Mouse (Mus musculus) olfactory bulb, adult 2 months (tissue): ENCODE measurements around the gene Imp3. TPM values are rescaled to one million over a fixed set of nuclear protein-coding genes. Genes with fewer than 3 reads are reported as not detected.

Experiments
- H3K27ac ChIP-seq: fragments of 200-500 bp; 2 replicates; pipeline ENCODE4 v1.5.1; 2012; ENCODE audit warnings: low read depth, low read length; ENCODE audit not compliant: insufficient read depth
- H3K4me1 ChIP-seq: fragments of 200-500 bp; 2 replicates; pipeline ENCODE4 v1.6.1; 2012; ENCODE audit warnings: low read length; ENCODE audit not compliant: control insufficient read depth, insufficient read depth
- H3K4me3 ChIP-seq: fragments of 200-500 bp; 2 replicates; pipeline ENCODE4 v1.5.1; 2012; ENCODE audit warnings: mild to moderate bottlenecking, low read depth, low read length, moderate library complexity; ENCODE audit not compliant: insufficient read depth
- CTCF ChIP-seq: fragments of 200-500 bp; IDR thresholded peaks from 2 replicates; pipeline ENCODE4 v1.5.1; 2012; ENCODE audit warnings: low read depth, mild to moderate bottlenecking, low read length, moderate library complexity; ENCODE audit not compliant: insufficient read depth
- POLR2A ChIP-seq: fragments of 200-500 bp; IDR thresholded peaks from 2 replicates; pipeline ENCODE4 v1.6.1; 2012; ENCODE audit warnings: mild to moderate bottlenecking, low read depth, low read length, moderate library complexity; ENCODE audit not compliant: insufficient read depth
- WGBS: fragments of 180-500 bp; shearing (Covaris S2); methylation state at CpG from one replicate; pipeline ENCODE4 v1.1.7; 2018; 5-methylcytosine and 5-hydroxymethylcytosine counted together
- polyA plus RNA-seq: library from polyadenylated mRNA; stranded (reverse); fragments of >200 nt; gene quantifications from 2 replicates; pipeline ENCODE4 v1.2.4, GENCODE M21; 2012; ENCODE audit warnings: low replicate concordance; ENCODE audit not compliant: missing spikeins, insufficient read depth, insufficient read length

The Imp3 gene
- polyA plus RNA-seq, 1 experiment = not detected

DNA sequence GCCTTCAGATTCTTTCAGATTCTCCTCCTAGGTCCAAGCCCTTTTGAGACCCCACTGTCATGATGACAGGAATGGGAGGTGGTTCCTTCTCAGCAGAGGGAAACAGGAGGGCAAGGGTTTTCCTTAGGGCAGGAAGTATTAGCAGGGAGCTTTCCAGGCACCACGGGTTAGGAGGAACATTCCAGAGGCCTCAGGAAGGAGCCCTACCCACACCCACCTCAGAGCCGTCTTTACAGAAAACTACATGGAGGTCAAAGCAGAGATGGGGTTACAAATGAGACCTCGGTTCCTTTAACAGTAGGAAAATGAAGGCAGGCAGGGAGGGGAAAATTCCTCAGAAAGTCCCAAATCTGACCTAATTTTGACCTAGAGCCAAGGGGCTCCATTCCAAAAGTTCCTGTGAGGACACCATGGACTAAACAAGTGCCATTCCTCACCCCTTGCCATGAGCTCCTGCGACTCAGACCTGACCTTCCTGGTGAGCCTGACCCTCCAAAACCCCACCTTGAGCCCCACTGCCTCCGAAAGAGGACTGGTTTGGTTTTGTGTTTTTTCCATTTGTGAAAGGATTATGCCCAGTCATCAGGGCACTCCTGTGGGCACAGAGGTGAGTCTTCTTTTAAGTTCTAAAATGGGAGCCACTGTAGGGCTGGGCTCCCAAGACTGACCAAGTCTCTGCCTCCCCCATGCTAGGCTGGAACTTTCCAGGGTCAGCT lies 21.4 kb upstream of the Imp3 start:
- H3K27ac ChIP-seq = no peak overlapping the region
- 78% methylated on average over 5 of the region's 5 CpGs for WGBS

DNA sequence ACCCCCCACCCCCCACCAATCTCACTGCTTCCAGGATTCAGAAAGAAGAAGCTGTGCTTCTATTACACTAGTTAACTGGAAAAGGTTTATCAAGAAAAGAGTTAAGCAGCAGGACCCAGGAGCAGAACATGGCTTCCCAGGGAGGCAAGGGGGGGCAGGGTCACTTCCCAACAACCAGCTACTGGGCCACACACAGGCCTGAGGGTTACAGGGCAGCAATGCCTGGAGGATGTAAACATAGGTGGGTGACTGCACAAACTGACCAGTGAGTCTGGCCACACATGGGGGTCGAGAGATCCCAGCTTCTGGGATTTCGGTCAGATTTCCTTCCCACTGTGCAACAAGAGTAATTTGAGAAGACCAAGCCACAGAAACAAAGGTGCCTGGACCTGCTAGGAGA lies 20.1 kb upstream of the Imp3 start:
- Histone ChIP-seq H3K27ac (no peak overlapping the region), H3K4me3 (no peak overlapping the region), H3K4me1 (no peaks in the 10 kb centered on the region)
- 80% methylated on average over 2 of the region's 2 CpGs for WGBS
- TF ChIP-seq POLR2A (no peak), CTCF (no peak)

More for the DNA sequence above, 21.4 kb upstream of the Imp3 start:
- TF ChIP-seq CTCF (no peak), POLR2A (no peak)
- Histone ChIP-seq H3K4me1 (no peaks in the 10 kb centered on the region), H3K4me3 (no peak overlapping the region)

DNA sequence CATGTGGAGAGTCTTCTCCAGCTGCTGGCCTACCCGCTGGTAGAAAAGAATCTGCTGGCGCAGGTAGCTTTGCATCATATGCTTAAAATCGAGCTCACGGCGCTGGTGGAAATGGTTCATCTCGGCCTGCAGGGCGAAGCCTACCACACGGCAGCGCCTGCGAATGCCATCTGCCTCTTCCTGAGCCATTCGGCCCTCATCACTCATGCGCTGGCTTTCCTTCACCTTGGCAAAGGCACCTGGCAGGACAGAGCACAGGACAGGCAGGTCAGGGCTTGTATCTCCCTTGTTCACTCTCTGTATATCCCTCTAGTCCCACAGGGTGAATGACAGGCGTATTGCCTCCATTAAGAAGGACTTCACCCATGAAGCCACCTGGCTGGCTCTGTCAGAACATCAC lies 18.8 kb upstream of the Imp3 start:
- TF ChIP-seq CTCF = no peak
- no peak for TF ChIP-seq POLR2A
- no peak overlapping the region for H3K27ac ChIP-seq
- WGBS = 96% methylated on average over 13 of the region's 13 CpGs
- H3K4me3 ChIP-seq = no peak overlapping the region
- no peaks in the 10 kb centered on the region for H3K4me1 ChIP-seq

DNA sequence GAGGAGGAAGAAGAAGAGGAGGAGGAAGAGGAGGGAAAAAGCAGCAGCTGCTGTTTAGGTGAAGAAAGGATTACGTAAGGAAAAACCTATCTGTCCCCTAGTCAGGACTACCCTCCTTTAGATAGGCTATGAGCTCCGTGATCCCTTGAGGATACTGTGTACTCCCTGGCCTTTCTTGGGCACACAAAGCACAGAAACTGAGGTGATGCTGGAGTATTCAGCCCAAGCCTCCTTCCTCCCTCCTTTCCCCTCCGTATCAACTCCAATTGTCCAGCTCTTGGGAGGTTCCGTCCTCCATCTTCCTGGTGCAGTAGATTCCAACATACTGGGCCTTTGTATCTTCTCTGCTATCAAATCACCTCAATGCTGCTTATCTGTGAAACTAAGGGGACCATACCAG lies 14.5 kb upstream of the Imp3 start:
- TF ChIP-seq POLR2A (no peak), CTCF (no peak)
- H3K4me3 ChIP-seq = no peak overlapping the region
- H3K27ac ChIP-seq = no peak overlapping the region
- H3K4me1 ChIP-seq = peaks cover 9% of the 10 kb centered on the region
- WGBS = 84% methylated on average over 4 of the region's 4 CpGs

DNA sequence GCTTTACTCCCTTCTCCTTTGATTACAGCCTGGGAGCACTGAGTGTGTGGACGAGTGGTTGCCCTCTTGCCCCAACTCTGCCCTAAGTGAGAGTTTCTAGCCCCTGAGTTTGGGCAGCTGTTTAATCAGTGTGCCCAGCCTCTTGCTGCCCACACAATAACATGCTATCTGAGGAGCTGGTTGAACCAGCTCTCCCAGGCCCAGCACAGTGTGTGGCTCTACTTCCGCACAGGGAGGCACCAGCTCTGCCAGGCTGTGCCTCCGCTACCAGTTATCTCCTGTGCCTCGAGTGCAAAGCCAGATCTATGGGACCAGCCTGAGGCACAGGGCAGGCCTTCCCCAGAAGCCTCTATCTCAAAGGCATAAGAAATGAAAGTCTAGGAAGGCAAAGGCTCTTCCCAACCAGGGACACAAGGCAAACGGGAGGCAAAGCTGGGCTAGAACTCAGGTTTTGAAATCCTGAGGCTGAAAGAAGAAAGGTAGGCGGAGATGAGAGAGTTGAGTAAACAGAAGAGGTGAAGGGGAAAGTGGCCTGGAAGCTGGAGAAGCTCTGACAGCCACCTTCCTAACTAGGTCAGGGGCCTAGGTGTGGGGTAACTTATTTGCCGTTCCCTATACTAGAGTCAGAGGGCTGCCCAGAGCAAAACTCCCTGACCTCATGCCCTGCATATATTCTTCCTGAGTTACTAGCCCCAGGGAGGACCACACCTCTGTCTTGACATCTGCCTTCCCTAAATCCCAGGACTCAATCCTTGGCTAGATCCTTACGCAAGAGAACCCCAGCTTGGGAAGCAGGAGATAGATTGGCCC lies 13.2 kb upstream of the Imp3 start:
- Histone ChIP-seq H3K27ac (no peak overlapping the region), H3K4me3 (no peak overlapping the region; the same call in 1 of the 2 replicates), H3K4me1 (peaks cover 16% of the 10 kb centered on the region)
- 75% methylated on average over 8 of the region's 8 CpGs for WGBS
- TF ChIP-seq CTCF = no peak
- TF ChIP-seq POLR2A = no peak

DNA sequence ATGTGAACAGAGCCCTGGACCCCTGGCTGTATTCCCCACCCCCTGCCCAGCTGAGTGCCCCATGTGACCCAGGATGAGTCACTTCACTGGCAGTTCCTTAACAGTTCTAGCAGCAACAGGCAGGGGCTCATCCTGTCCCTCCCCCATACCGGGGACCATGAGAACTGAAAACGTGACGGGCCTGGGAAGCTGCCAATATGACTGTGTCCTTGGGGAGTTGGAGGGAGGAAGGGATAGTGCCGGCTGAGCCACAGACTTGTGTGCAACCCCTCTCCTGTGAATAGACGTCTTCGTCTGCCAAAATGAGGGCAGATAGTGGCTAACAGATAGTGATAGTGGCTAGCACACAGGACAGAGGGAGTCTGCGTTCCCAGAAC lies 12.6 kb upstream of the Imp3 start:
- no peak for TF ChIP-seq POLR2A
- H3K4me3 ChIP-seq = no peak overlapping the region
- WGBS = 41% methylated on average over 7 of the region's 7 CpGs
- peaks cover 16% of the 10 kb centered on the region for H3K4me1 ChIP-seq
- no peak overlapping the region for H3K27ac ChIP-seq

DNA sequence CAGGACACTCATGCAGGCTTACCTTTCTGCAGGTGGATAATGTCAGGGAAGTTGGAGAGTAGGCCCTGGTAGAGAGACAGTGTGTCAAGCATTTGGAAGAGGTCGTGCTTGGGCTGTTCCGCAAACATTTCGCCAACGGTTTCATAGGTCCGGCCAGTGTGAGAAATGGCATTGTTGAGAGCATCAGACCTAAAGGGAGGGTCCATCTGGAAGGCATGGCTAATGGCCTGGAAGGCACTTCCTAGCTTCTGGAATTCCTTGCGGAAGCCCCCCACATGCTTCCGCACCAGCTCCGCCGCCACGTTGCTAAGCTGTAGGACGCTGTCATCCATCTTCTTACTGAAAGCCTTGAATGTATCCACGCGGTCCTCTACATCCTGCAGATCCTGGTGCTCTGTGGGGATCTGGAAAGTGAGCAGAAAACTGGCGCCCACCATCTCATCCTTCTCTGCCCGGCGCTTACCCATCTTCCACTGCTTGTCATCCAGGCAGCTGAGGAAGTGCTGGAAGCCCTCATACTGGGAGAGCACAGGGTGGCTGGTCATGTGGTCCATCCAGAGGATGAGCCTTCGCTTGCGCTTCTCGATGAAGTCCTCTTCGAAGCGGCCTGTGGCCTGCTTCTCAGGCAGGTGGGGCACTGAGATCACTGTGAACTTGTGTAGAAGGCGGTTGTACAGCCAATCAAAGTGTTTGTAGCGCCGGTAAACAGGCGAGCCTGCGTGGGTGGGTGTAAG lies 11.8 kb upstream of the Imp3 start:
- no peak overlapping the region for H3K27ac ChIP-seq
- no peak for TF ChIP-seq CTCF
- no peak for TF ChIP-seq POLR2A
- WGBS = 91% methylated on average over 26 of the region's 26 CpGs
- H3K4me1 ChIP-seq = peaks cover 16% of the 10 kb centered on the region
- H3K4me3 ChIP-seq = no peak overlapping the region; the same call in 1 of the 2 replicates

DNA sequence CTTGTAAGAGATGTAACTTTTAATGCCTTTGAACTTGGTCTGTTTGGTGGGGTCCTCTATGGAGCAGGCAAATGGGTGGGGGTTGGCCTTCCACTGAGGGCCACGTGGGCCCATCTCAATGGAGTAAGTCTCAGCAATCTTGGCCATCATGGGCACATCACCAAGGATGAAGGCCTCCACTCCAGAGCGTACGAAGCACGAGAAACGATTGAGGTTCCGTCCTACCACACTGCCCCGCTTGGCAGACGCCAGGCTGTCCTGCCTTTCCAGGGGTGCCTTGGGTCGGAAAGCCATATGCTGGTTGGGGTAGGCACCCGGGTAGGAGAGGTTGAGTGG lies 11.3 kb upstream of the Imp3 start:
- H3K27ac ChIP-seq = no peak overlapping the region
- no peak overlapping the region for H3K4me3 ChIP-seq
- peaks cover 16% of the 10 kb centered on the region for H3K4me1 ChIP-seq
- 95% methylated on average over 10 of the region's 10 CpGs for WGBS
- TF ChIP-seq CTCF = no peak
- no peak for TF ChIP-seq POLR2A

DNA sequence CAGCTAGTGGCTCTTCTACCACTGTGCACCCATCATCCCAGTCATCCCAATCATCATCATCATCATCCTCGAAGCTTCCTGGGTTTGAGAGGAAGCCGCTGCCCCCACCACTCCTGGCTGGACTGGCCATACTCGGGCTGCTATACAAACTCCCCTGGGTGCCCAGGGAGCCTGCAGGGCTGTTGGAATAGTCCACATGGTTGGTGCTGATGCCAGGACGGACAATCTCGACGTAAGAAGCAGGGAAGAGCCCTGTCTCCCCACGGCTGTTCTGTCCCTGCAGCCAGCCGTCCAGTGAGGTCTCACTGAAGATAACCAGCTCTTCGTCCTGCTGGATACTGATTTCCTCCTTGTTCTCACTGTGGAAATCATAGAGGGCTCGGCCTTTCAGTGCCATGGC lies 10.9 kb upstream of the Imp3 start:
- Histone ChIP-seq H3K27ac (no peak overlapping the region), H3K4me3 (no peak overlapping the region), H3K4me1 (peaks cover 16% of the 10 kb centered on the region)
- no peak for TF ChIP-seq CTCF
- TF ChIP-seq POLR2A = no peak
- 78% methylated on average over 10 of the region's 10 CpGs for WGBS
